Mouse (Mus musculus): ENCODE data around the gene Col13a1. TPM values are rescaled to one million over a fixed set of nuclear protein-coding genes. Genes with fewer than 3 reads are reported as not detected.
A peak's percentile ranks its signal among the peaks of the same experiment; 100 is the strongest.

Gene Col13a1
- polyA plus RNA-seq, 1 experiment from 2014 or later: 9.4 TPM

- Histone ChIP-seq H3K4me2 (no peak overlapping the region), H3K4me1 (ENCODE audit: control insufficient read depth, insufficient read depth, low read length) (peaks cover 11% of the 10 kb centered on the region), H3K9ac (ENCODE audit: low read depth, low read length) (no peak overlapping the region), H3K27me3 (ENCODE audit: control insufficient read depth, insufficient read depth, low read length) (no peaks in the 10 kb centered on the region), H3K36me3 (ENCODE audit: control insufficient read depth, insufficient read depth, low read length) (no peaks in the 10 kb centered on the region), H3K4me3 (ENCODE audit: low read depth, low read length) (no peak overlapping the region), H3K9me3 (replicated peaks; ENCODE audit: control insufficient read depth, low read length) (no peaks in the 10 kb centered on the region), H3K27ac (ENCODE audit: low read depth, low read length) (no peak overlapping the region)
- WGBS (ENCODE audit: insufficient replicate concordance): 81% methylated on average over 32 of the region's 32 CpGs
- no peak for ATAC-seq (replicated peaks; ENCODE audit: insufficient number of reproducible peaks, low FRiP score, low TSS enrichment)
Measured at GRCm38 (mm10) chr10:61827950-61828936, 150.7 kb downstream of the Col13a1 start.

GRCm38 (mm10) chr10:61826753-61827435 is 152.0 kb downstream of the Col13a1 start:
- Histone ChIP-seq H3K9me3 (replicated peaks; ENCODE audit: control insufficient read depth, low read length) (no peaks in the 10 kb centered on the region), H3K27ac (ENCODE audit: low read depth, low read length) (0 out of 2 replicates have a peak overlapping the region, but pooled peaks have one; percentile 30), H3K9ac (ENCODE audit: low read depth, low read length) (no peak overlapping the region), H3K27me3 (ENCODE audit: control insufficient read depth, insufficient read depth, low read length) (no peaks in the 10 kb centered on the region), H3K36me3 (ENCODE audit: control insufficient read depth, insufficient read depth, low read length) (no peaks in the 10 kb centered on the region), H3K4me1 (ENCODE audit: control insufficient read depth, insufficient read depth, low read length) (peaks cover 12% of the 10 kb centered on the region), H3K4me2 (no peak overlapping the region), H3K4me3 (ENCODE audit: low read depth, low read length) (no peak overlapping the region)
- 41% methylated on average over 16 of the region's 16 CpGs for WGBS (ENCODE audit: insufficient replicate concordance)
- ATAC-seq (replicated peaks; ENCODE audit: insufficient number of reproducible peaks, low FRiP score, low TSS enrichment): no peak

DNA sequence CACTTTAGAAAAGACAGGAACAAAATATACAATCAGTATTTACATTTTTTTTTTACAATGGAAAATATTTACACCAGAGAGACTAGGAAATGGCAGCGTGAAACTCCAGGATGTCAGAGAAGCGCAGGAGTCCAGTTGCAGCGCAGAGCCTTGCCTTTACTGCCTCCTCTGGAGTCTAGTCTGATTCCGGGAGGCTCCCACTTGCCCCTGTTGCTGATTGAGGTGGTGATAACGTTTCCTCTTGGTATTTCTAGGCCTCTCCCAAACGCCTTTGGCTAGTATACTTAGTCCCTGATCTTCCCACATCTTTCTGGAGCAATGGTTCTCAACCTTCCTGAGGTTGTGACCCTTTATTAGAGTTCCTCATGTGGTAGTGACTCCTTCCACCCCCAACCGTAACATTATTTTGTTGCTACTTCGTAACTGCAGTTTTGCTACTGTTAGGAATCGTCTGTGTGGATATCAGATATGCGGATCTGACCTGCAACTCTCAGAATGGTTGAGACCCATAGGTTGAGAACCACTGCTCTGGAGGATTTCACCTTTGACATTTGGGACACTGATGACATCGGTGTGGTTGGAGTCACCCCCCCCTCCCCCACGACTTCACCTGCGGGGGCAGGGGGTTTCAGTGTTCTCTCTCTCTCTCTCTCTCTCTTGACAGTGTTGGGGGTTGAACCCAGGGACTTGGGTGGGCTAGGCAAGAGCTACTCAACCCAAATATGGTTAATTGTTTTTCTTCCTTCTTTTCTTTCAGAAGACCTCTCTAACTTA is 152.7 kb downstream of the Col13a1 start:
- 58% methylated on average over 13 of the region's 13 CpGs for WGBS (ENCODE audit: insufficient replicate concordance)
- no peak overlapping the region for H3K4me2 ChIP-seq
- H3K27ac ChIP-seq (ENCODE audit: low read depth, low read length): no peak overlapping the region
- no peak overlapping the region for H3K4me3 ChIP-seq (ENCODE audit: low read depth, low read length)
- no peaks in the 10 kb centered on the region for H3K27me3 ChIP-seq (ENCODE audit: control insufficient read depth, insufficient read depth, low read length)
- no peaks in the 10 kb centered on the region for H3K9me3 ChIP-seq (replicated peaks; ENCODE audit: control insufficient read depth, low read length)
- H3K9ac ChIP-seq (ENCODE audit: low read depth, low read length): no peak overlapping the region
- no peaks in the 10 kb centered on the region for H3K36me3 ChIP-seq (ENCODE audit: control insufficient read depth, insufficient read depth, low read length)
- ATAC-seq (replicated peaks; ENCODE audit: insufficient number of reproducible peaks, low FRiP score, low TSS enrichment): no peak
- H3K4me1 ChIP-seq (ENCODE audit: control insufficient read depth, insufficient read depth, low read length): peaks cover 12% of the 10 kb centered on the region

DNA sequence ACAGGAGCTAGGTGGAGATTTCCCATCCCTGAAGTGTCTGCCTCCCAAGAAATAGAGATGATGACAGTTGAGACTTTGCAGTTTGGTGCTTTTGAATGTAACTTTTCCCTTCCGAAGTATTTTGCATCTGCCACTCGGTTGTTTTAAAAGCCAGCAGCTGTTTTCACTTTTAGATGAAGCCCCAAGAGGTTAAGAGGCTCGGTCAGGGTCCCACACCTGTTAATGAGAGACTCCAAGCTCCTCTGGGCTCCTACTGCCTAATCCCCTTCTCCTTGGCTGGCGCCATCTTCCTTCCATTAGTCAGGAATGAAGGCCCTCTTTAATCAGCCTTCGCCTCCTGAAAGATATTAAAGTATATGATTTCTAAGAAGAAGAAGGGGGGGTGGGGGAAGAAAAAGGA is 153.4 kb downstream of the Col13a1 start:
- H3K27ac ChIP-seq (ENCODE audit: low read depth, low read length): no peak overlapping the region
- no peaks in the 10 kb centered on the region for H3K36me3 ChIP-seq (ENCODE audit: control insufficient read depth, insufficient read depth, low read length)

GRCm38 (mm10) chr10:61823731-61824115 is 155.2 kb downstream of the Col13a1 start:
- Histone ChIP-seq H3K4me2 (no peak overlapping the region), H3K4me1 (ENCODE audit: control insufficient read depth, insufficient read depth, low read length) (peaks cover 12% of the 10 kb centered on the region), H3K4me3 (ENCODE audit: low read depth, low read length) (no peak overlapping the region), H3K9me3 (replicated peaks; ENCODE audit: control insufficient read depth, low read length) (no peaks in the 10 kb centered on the region), H3K9ac (ENCODE audit: low read depth, low read length) (no peak overlapping the region), H3K36me3 (ENCODE audit: control insufficient read depth, insufficient read depth, low read length) (no peaks in the 10 kb centered on the region), H3K27me3 (ENCODE audit: control insufficient read depth, insufficient read depth, low read length) (no peaks in the 10 kb centered on the region), H3K27ac (ENCODE audit: low read depth, low read length) (no peak overlapping the region)
- no peak for ATAC-seq (replicated peaks; ENCODE audit: insufficient number of reproducible peaks, low FRiP score, low TSS enrichment)
- WGBS (ENCODE audit: insufficient replicate concordance): 25% methylated on average over 4 of the region's 4 CpGs

More for the DNA sequence above, 153.4 kb downstream of the Col13a1 start:
- H3K27me3 ChIP-seq (ENCODE audit: control insufficient read depth, insufficient read depth, low read length): no peaks in the 10 kb centered on the region
- ATAC-seq (replicated peaks; ENCODE audit: insufficient number of reproducible peaks, low FRiP score, low TSS enrichment): no peak
- H3K9me3 ChIP-seq (replicated peaks; ENCODE audit: control insufficient read depth, low read length): no peaks in the 10 kb centered on the region
- 46% methylated on average over 5 of the region's 5 CpGs for WGBS (ENCODE audit: insufficient replicate concordance)
- H3K4me1 ChIP-seq (ENCODE audit: control insufficient read depth, insufficient read depth, low read length): peaks cover 12% of the 10 kb centered on the region
- H3K4me3 ChIP-seq (ENCODE audit: low read depth, low read length): no peak overlapping the region
- no peak overlapping the region for H3K4me2 ChIP-seq
- no peak overlapping the region for H3K9ac ChIP-seq (ENCODE audit: low read depth, low read length)

DNA sequence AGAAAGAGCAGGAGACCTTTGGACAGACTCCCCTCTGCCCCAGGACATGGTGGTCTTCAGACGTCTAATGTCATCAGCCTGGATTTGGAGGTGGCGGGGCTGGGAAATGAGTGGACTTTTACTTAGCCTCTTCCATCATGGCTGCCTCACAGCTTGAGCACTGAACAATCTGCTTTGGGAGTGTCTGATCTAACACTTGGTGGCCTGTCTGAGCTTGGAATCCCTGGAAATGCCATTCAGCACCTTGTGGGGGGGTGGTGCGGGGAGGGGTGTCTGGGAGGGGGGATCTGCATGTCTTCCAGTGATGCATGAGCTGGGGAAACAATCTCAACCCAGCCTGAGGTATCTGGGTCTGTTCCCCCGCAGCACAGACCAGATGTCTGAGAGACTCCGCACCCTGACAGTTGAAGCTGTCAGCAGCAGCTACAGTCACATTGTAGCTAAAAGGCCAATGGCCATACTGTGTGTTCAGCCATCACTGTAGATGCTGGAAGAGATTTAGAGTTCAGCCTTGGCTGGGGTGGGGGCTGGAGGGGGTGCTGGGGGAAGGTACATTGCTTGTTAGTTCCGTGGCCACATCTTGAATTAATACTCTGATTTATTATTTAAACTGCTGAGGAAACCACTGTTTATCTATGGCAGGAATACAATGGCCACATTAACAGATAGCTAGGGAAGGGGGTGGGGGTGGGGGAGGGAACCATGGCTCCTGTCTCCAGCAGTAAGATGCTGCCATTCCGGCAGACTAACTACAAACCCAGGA is 155.8 kb downstream of the Col13a1 start:
- Histone ChIP-seq H3K4me1 (ENCODE audit: control insufficient read depth, insufficient read depth, low read length) (peaks cover 12% of the 10 kb centered on the region), H3K36me3 (ENCODE audit: control insufficient read depth, insufficient read depth, low read length) (no peaks in the 10 kb centered on the region), H3K4me2 (peak overlapping the region; percentile 14; the same call in 1 of the 2 replicates), H3K27ac (ENCODE audit: low read depth, low read length) (no peak overlapping the region), H3K9ac (ENCODE audit: low read depth, low read length) (no peak overlapping the region), H3K27me3 (ENCODE audit: control insufficient read depth, insufficient read depth, low read length) (no peaks in the 10 kb centered on the region), H3K9me3 (replicated peaks; ENCODE audit: control insufficient read depth, low read length) (no peaks in the 10 kb centered on the region), H3K4me3 (ENCODE audit: low read depth, low read length) (no peak overlapping the region)
- WGBS (ENCODE audit: insufficient replicate concordance): 25% methylated on average over 7 of the region's 7 CpGs
- no peak; the same call in 1 of the 2 replicates for ATAC-seq (replicated peaks; ENCODE audit: insufficient number of reproducible peaks, low FRiP score, low TSS enrichment)

- H3K27ac ChIP-seq (ENCODE audit: low read depth, low read length): no peak overlapping the region
- H3K4me2 ChIP-seq: no peak overlapping the region
- H3K4me3 ChIP-seq (ENCODE audit: low read depth, low read length): no peak overlapping the region
- no peaks in the 10 kb centered on the region for H3K9me3 ChIP-seq (replicated peaks; ENCODE audit: control insufficient read depth, low read length)
- no peaks in the 10 kb centered on the region for H3K27me3 ChIP-seq (ENCODE audit: control insufficient read depth, insufficient read depth, low read length)
- peaks cover 9% of the 10 kb centered on the region; the same call in 1 of the 2 replicates for H3K4me1 ChIP-seq (ENCODE audit: control insufficient read depth, insufficient read depth, low read length)
- ATAC-seq (replicated peaks; ENCODE audit: insufficient number of reproducible peaks, low FRiP score, low TSS enrichment): no peak
- 48% methylated on average over 9 of the region's 9 CpGs for WGBS (ENCODE audit: insufficient replicate concordance)
- H3K9ac ChIP-seq (ENCODE audit: low read depth, low read length): no peak overlapping the region
- H3K36me3 ChIP-seq (ENCODE audit: control insufficient read depth, insufficient read depth, low read length): no peaks in the 10 kb centered on the region
Measured at GRCm38 (mm10) chr10:61820050-61820449, 158.9 kb downstream of the Col13a1 start.

- Histone ChIP-seq H3K36me3 (ENCODE audit: control insufficient read depth, insufficient read depth, low read length) (no peaks in the 10 kb centered on the region), H3K9me3 (replicated peaks; ENCODE audit: control insufficient read depth, low read length) (no peaks in the 10 kb centered on the region), H3K27ac (ENCODE audit: low read depth, low read length) (no peak overlapping the region), H3K4me1 (ENCODE audit: control insufficient read depth, insufficient read depth, low read length) (no peaks in the 10 kb centered on the region), H3K27me3 (ENCODE audit: control insufficient read depth, insufficient read depth, low read length) (no peaks in the 10 kb centered on the region), H3K9ac (ENCODE audit: low read depth, low read length) (no peak overlapping the region), H3K4me3 (ENCODE audit: low read depth, low read length) (no peak overlapping the region), H3K4me2 (no peak overlapping the region)
- WGBS (ENCODE audit: insufficient replicate concordance): 52% methylated on average over 5 of the region's 5 CpGs
- no peak for ATAC-seq (replicated peaks; ENCODE audit: insufficient number of reproducible peaks, low FRiP score, low TSS enrichment)
Measured at GRCm38 (mm10) chr10:61811987-61812386, 166.9 kb downstream of the Col13a1 start.

Measured in heart, embryonic 11.5 days (tissue).